Mouse (Mus musculus) activated CD4-positive, CD25-positive, alpha-beta regulatory T cell (primary cell): ENCODE data around the gene Gm8279. TPM values are rescaled to one million over a fixed set of nuclear protein-coding genes. Genes with fewer than 3 reads are reported as not detected.

ENCODE experiments used
- polyA plus RNA-seq, 2 experiments: library from polyadenylated mRNA; unstranded; fragments of 100-300 nt; shearing (Covaris generic); gene quantifications; one replicate each; pipeline ENCODE4 v1.2.1; 2017

Gm8279 gene
- under 1 TPM in 1 of 2 experiments, not detected in 1; 0.18 TPM for polyA plus RNA-seq

DNA sequence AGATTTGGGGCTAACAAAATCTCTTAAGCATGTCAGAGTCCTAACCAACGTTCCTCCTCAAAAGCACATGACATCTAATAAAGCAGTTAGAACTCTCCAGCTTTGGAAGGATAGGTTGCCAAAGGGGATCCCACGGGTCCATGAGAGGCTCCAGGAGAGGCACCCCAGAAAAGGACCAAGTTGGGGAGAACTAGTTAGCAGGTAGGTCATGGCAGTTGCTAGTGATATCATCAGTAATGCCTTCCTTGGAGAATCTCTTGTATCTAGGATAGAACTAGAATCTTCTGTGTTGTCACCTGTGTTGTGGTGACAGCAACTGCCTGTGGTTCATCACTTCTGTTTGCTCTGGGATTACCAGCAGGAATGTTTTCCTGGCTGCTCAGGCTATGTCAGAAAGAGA is at the start of gene Gm8279:
Gene Gm8279, plus strand, starts transcription at position 301 of the 400 bp plus-strand sequence.

DNA sequence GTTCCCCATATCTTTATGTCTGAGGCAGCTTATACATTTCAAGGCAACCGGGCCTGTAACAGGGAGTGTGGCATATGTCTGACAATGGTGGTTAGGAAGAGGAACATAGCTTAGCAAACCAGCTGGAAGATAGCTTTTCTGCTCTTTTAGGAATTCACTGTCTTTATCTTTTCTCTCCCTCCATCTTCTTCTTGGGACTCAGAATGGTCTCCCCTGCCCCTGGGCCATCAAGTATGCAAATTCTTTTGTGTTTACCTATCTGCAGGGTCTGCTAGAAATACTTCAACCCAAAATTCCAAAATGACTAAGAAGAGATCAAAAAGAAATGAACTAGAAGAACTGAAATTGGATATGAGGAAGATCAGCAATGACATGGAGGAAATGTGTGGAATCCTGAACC is 32.9 kb downstream of the Gm8279 start, which contains the start of gene Gm3317:
Gene Gm3317, plus strand, starts transcription at position 301 of the 400 bp plus-strand sequence.

GRCm38 (mm10) chr14:5185493-5185892 is 54.2 kb downstream of the Gm8279 start, which contains the start of gene Gm8271:
Gene Gm8271 (plus strand): TSS chr14:5185793.

Other genes starting within 250 kb of the Gm8279 start
- not detected for gene Gm3278, start 239.1 kb upstream of the Gm8279 start, polyA plus RNA-seq
- gene Gm8297, start 147.6 kb upstream of the Gm8279 start, polyA plus RNA-seq: under 1 TPM in 1 of 2 experiments, not detected in 1; 0.44 TPM
- not detected for gene Gm3298, start 115.6 kb upstream of the Gm8279 start, polyA plus RNA-seq
- gene 4930555G01Rik, start 80.9 kb upstream of the Gm8279 start, polyA plus RNA-seq: under 1 TPM in 1 of 2 experiments, not detected in 1; 0.28 TPM
- gene Gm8281, start 60.5 kb upstream of the Gm8279 start, polyA plus RNA-seq: 1 to 10 TPM; 1.2 to 3.8 TPM
- gene Gm3317, start 33.0 kb downstream of the Gm8279 start, polyA plus RNA-seq: not detected
- not detected for gene Gm8271, start 54.3 kb downstream of the Gm8279 start, polyA plus RNA-seq
- not detected for gene Gm3526, start 129.1 kb downstream of the Gm8279 start, polyA plus RNA-seq
- not detected for gene Gm3542, start 203.4 kb downstream of the Gm8279 start, polyA plus RNA-seq